Mouse (Mus musculus) frontal cortex, postnatal 10 days (tissue): ENCODE results near the gene Nlrc5.

Source experiments
- DNase-seq, 2 experiments: peaks; one replicate each; pipeline ENCODE4 v3.0.0; 2022; ENCODE audit warnings: low spot score in 2 of 2, mixed read lengths in 1 of 2

Gene Nlrc5

GRCm38 (mm10) chr8:94528245-94528644 is 94.1 kb downstream of the Nlrc5 start:
- DNase-seq, result peak in 1 of 2 experiments; percentile 62

- no peak for DNase-seq
Measured at GRCm38 (mm10) chr8:94529875-94530274, 95.7 kb downstream of the Nlrc5 start.

DNA sequence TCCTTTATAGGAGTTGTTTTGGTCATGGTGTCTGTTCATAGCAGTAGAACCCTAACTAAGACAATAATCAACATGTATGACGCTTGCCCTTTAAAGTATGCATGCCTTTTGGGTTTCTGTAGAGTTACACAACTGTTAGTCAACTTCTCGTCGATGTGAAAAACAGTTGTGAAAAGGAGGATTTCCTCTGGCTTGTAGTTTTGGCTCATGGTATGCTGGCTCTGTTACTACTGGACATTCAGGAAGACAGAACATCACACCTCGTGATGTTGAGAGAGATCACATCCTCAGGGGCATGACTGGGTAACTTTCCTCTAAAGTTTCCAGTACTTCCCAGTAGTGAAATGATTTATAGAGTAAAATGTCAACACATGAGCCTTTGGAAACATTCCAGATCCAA is 96.5 kb downstream of the Nlrc5 start:
- DNase-seq, result no peak

GRCm38 (mm10) chr8:94532000-94532399 is 97.8 kb downstream of the Nlrc5 start:
- no peak for DNase-seq

- DNase-seq, result no peak
Measured at GRCm38 (mm10) chr8:94532525-94532872, 98.3 kb downstream of the Nlrc5 start.

DNA sequence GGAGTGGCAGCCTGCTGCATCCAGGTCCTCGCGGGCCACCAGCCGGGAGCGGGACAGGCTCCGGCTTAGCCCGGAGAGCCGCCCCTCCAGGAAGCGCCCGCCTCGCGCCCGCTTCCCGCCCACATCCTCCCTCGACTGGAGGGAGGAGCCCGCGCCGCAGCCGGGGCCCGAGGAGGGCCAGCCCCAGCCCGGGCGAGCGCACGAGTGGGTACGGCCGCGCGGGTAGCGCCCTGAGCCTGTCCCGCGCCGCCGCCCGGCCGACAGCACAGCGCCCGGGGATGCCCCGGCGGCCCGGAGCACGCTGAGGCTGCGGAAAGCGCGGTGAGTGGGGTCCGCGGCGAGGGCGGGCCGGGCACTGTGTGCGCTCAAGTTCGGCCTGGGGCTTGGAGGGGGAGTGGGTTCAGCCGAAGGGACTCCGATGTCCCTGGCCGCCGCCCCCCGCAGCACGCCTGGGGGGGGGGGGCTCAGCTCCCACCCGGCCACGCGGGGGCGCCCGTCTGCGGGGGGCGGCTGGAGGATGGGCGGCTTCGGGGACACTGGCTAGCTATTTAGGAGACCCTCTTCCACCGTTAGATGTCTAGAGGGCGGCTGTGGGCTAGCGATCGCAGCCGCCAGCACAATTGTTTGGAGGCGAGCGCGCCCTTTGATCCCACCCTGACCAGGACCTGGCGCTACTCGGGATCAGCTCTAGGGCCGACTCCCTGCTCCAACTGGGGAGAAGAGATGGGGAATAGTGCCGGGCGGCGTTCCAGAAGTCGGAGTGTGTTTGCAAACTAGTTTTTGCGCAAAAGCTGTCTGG is 98.9 kb downstream of the Nlrc5 start, which contains the start of gene Cpne2:
Cpne2 (plus strand) TSS at position 118 of the 799 bp plus-strand sequence.
- peak in 1 of 2 experiments; percentile 53 for DNase-seq

GRCm38 (mm10) chr8:94534612-94535011 is 100.5 kb downstream of the Nlrc5 start:
- DNase-seq, result no peak

GRCm38 (mm10) chr8:94535631-94536030 is 101.5 kb downstream of the Nlrc5 start:
- no peak for DNase-seq

GRCm38 (mm10) chr8:94537456-94537855 is 103.3 kb downstream of the Nlrc5 start:
- DNase-seq, result no peak

GRCm38 (mm10) chr8:94540025-94540424 is 105.9 kb downstream of the Nlrc5 start:
- no peak for DNase-seq

DNA sequence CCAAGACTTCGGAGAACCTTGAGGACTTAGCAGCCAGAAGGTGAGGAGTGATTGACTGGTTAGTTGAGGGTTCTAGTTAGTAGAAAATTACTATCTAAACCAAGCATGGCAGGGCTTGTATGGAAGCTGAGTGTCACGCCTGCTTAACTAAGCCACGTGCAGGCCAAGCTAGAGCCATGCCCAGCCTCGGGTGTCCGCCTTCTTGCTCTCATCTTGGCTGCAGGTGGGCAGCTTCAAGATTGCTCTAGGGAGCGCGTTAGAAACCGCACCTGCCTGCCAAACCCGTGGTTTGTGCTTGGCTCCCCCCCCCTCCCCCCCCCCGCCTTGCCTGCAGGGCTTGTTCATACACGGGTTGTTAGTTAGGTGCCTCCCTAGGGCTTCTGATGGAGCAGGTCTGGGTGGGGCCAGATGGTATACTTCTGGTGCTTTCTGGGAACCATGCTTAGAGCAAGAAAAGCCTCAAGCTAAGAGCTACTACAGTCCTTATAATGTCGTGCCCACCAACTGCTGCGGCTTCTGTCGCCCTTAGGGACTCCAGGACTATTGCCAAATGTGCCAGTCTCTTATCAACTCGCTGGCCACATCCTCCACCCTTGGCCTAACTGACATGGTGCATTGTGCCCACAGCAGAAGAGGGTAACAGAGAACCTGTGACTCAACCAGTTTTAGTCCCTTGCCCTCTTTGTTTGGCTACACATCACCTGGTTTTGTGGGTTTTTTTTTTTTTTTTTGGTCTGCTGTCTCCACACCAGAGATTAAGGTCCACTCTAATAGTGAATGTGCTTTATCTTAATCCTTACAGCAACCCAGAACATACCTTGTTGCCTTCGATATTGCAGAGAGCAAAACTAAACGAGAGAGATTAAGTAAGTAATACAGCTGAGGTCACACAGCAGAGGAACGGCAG is 107.0 kb downstream of the Nlrc5 start:
- DNase-seq, result no peak

DNA sequence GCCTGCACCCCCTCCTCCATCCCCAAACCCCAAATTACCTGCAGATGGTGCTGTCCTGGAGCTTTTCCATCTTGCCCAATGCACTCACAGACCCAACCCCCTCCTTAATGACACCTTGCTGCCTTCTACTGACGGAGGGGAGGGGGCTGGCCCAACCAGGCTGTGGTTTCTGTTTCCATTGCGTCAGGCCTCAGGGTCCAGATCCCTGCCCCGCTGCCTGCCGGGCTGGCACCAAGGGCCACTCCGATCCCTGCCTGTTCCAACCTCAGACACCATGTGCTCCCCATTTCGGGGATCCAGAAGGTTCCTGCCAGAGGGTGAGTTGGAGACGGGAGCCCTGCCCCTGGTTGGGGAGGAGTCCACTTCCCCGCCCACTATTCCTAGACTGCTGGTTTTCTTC is 109.8 kb downstream of the Nlrc5 start:
- no peak for DNase-seq

DNA sequence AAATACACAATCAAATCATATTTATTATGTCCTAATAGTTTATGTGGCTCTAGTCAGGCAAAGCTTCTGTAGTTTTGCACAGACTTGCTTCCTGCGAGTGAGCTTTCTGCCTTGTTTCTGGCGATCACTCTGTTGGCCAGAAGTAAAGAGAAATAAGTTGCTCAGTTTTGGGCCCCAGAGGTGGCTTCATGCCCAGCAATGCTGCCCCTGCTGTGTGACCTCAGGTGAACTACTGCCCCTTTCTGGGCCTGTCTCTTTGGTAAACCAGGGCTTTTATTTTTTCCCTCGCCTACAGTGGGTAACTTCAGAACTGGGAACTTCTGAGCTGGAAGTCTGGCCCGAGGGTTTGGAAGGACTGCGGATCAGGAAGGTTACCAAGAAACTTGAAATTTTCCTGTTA is 114.9 kb downstream of the Nlrc5 start:
- DNase-seq, result no peak

GRCm38 (mm10) chr8:94549482-94549881 is 115.3 kb downstream of the Nlrc5 start:
- no peak for DNase-seq

GRCm38 (mm10) chr8:94549998-94550397 is 115.8 kb downstream of the Nlrc5 start:
- DNase-seq, result no peak

GRCm38 (mm10) chr8:94551471-94552422 is 117.6 kb downstream of the Nlrc5 start:
- DNase-seq, result peak; percentile 78 to 89

- no peak for DNase-seq
Measured at GRCm38 (mm10) chr8:94552696-94553095, 118.5 kb downstream of the Nlrc5 start.

DNA sequence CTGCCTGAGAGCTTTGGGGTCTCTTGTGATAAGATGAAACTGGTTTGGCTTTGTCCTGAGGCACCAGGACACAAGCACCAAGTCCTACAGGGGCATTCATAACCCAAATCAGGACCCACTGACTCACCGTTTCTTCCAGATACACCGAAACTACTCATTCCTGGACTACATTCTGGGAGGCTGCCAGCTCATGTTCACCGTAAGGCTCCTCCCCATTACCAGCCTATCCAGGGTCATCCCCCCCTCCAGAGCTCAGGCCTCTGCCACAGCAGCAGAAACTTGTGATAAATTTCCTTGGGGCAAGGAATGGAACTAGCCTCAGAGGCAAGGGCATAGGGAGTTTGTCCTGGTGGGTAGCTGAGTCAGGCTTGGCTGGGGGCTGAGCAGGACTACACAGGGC is 123.1 kb downstream of the Nlrc5 start:
- DNase-seq, result no peak

DNA sequence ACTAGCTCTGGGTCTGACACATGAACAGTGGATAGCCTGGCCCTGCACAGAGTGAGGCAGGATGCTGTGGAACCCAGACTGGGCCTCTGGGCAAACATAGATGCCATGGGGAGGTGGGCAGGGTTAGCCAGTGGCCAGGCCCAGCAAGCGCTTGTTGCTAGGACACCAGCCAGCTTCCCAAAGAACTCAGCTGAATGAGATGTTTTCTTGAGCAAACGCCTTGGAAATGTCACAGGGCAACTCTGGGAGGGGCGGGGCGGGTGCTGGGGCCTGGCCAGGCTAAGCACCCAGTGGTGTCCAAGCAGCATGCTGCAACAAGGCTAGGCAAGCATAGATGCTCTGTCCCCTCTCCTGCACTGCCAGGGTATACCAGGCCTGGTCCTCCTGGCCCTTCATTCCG is 127.1 kb downstream of the Nlrc5 start:
- peak in 1 of 2 experiments; percentile 30 for DNase-seq

GRCm38 (mm10) chr8:94564421-94564820 is 130.3 kb downstream of the Nlrc5 start:
- DNase-seq, result no peak

GRCm38 (mm10) chr8:94566033-94566432 is 131.9 kb downstream of the Nlrc5 start:
- DNase-seq, result no peak
